Mouse (Mus musculus): Measurements from ENCODE around the gene Nab2.

Nab2 gene

GRCm38 (mm10) chr10:127668093-127669050, at the start of gene Nab2:
Gene Nab2 (minus strand): TSS chr10:127668568.
- DNase-seq (ENCODE audit: low spot score), result peak; percentile 91

GRCm38 (mm10) chr10:127712736-127713135, 44.4 kb upstream of the Nab2 start:
- no peak for DNase-seq (ENCODE audit: low spot score)

- DNase-seq (ENCODE audit: low spot score), result no peak
Observed at GRCm38 (mm10) chr10:127710331-127710730, 42.0 kb upstream of the Nab2 start.

GRCm38 (mm10) chr10:127708850-127709370, 40.5 kb upstream of the Nab2 start:
- DNase-seq (ENCODE audit: low spot score), result no peak

- peak; percentile 87 for DNase-seq (ENCODE audit: low spot score)
Observed at GRCm38 (mm10) chr10:127707721-127708120, 39.4 kb upstream of the Nab2 start.

DNA sequence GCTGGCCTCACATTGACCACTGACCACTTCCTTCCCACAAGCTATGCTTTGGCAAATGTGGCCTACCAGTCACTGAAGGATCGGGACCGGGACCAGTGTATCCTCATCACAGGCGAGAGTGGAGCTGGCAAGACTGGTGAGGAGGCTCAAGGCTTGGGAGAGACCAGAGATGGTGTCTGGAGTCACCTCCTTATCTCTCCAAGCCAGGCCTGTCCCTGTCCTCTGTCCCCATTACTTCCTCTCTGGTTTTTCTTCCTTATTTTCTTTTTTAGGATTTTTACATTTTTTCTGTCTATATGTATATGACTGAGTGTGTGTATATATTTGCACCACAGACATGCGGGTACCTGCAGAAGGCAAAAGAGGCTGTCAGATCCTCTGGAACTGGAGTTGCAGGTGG, 37.4 kb upstream of the Nab2 start:
- DNase-seq (ENCODE audit: low spot score), result no peak

- no peak for DNase-seq (ENCODE audit: low spot score)
Observed at GRCm38 (mm10) chr10:127704766-127705220, 36.4 kb upstream of the Nab2 start, which contains the start of gene Myo1a. Gene Myo1a (plus strand): TSS chr10:127705170.

DNA sequence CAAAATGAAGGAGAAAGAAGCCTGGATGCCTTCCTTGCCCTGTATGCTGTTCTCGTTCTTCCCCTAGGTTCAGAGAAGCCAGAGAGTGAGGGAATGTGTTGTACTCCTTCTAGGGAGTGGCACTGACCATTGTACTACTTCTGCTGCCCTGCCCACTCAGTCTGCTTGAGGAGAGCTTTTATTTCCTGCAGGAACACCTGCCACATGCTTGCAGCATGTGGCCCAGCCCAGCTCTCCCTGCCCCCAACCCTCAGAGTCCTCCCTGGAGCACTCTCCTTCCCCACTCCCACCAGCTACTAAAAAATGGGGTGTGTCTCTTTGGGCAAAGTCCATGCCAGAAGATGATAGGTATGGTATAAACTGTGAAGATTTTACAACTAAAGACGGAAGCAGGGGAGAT, 35.9 kb upstream of the Nab2 start:
- DNase-seq (ENCODE audit: low spot score), result no peak

DNA sequence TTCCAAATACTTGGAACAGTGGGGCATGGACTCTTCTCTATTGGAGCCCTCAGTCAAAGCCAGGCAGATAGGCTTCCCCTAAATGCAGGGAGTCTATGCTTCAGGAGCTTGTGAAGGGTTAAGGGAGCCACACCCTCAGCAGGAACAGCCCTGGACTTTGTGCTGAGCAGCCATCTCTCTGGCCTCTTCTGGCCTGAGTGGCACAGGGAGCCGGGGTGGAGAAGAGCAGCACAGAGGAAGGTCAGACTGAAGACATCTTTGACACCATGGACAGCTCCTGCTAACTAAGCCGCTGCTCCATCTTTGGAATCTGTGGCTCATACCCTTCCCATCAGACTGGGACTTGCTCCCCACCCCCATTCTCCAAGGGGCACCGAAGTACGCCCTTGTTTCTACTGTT, 34.9 kb upstream of the Nab2 start:
- DNase-seq (ENCODE audit: low spot score), result no peak

DNA sequence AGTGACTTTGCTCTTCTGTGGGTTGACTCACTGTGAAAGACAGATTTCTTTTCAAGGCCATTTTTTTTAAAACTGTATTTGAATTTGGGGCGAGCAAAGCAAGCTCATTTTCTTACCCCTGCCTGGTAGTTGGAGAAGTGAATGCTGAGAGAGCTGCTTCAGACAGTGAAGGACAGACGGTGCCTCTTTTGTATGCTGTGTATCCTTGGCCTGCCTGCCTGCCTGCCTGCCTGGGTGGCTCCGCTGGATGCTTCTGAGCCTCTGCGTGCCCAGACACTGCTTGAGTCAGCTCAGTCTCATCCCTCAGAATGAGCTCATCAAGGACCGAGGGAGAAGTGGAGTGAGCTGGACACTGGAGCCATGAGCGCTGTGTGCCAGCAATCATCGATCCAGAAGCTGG, 30.6 kb upstream of the Nab2 start:
- no peak for DNase-seq (ENCODE audit: low spot score)

- no peak for DNase-seq (ENCODE audit: low spot score)
Observed at GRCm38 (mm10) chr10:127695775-127696174, 27.4 kb upstream of the Nab2 start.

GRCm38 (mm10) chr10:127694636-127695035, 26.3 kb upstream of the Nab2 start:
- DNase-seq (ENCODE audit: low spot score), result no peak

DNA sequence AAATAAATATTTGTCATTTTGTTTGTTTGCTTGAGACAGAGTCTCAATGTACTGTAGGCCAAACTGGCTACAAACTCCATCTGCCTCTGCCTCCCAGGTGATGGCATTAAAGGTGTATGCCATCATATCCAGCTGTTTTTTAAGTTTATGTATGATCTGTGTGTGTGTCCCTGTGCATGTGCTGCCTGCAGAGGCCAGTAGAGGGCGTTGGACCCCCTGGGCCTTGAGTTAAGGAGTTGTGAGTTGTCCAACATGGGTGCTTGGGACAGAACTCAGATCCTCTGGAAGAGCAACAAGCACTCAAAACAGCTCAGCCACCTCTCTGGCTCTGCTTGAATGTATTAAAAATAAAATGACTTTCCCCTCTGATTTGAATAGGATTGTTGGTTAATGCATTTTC, 22.7 kb upstream of the Nab2 start:
- no peak for DNase-seq (ENCODE audit: low spot score)

GRCm38 (mm10) chr10:127682886-127683285, 14.5 kb upstream of the Nab2 start:
- DNase-seq (ENCODE audit: low spot score), result no peak

DNA sequence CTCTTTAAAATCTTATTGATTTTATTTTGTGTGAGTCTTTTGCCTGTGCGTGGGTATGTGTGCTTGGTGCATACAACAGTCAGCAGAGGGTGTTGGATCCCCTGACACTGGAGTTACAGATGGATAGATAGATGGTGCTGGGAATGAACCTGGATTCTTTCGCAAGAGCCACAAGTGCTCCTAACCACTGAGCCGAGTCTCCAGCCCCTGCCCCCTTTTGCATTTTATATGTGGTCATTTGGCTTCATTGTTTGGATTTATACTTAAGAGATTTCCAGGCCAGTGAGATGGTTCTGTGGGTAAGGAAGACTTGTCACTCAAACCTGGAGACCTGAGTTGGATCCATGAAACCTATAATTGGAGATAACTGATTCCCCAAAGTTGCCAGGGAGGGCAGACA, 11.5 kb upstream of the Nab2 start:
- DNase-seq (ENCODE audit: low spot score), result no peak

- DNase-seq (ENCODE audit: low spot score), result no peak
Observed at GRCm38 (mm10) chr10:127679208-127679607, 10.8 kb upstream of the Nab2 start.

- DNase-seq (ENCODE audit: low spot score), result peak; percentile 76
Observed at GRCm38 (mm10) chr10:127677591-127678336, 9.4 kb upstream of the Nab2 start.

DNA sequence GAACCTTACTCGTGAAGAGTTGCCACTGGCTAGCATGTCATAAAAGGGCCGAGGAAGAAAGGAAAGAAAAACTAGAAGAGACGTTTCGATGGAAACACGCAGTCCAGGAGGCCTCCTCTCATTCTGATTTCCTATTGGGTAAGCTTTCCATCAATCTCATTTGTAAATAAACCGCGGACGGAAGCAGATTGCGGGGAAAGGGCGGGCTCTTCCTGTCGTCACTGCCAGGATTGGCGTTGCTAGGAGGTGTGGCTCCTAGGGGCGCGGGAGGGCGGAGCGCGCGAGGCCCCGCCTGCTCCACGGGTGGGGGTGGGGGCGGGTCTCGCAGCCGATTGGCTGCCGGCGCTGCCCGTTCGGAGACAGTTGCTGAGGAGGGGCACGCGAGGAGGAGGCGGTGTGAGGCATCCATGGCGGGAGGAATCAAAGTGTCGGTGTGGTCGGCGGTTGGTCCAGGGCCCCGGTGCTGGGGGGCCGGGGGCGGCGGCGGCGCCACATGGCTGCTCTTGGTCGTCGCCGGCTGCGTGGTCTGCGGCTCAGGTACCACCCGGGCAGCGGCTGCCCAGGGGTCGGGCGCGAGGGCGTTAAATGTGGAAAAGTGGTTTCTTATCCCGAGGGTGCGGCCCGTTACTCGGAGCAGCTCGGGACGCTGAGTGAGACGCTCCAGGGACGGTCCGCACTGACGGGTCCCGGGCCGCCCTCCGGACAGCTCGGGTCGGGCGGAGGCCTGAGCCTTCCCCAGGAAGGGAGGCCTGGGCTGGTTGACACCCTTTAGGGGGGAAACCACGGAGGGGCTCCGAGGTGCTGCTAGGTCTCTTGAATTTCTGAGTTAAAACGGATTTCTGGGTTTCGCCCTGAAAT, 8.6 kb upstream of the Nab2 start:
- DNase-seq (ENCODE audit: low spot score), result peak; percentile 93

DNA sequence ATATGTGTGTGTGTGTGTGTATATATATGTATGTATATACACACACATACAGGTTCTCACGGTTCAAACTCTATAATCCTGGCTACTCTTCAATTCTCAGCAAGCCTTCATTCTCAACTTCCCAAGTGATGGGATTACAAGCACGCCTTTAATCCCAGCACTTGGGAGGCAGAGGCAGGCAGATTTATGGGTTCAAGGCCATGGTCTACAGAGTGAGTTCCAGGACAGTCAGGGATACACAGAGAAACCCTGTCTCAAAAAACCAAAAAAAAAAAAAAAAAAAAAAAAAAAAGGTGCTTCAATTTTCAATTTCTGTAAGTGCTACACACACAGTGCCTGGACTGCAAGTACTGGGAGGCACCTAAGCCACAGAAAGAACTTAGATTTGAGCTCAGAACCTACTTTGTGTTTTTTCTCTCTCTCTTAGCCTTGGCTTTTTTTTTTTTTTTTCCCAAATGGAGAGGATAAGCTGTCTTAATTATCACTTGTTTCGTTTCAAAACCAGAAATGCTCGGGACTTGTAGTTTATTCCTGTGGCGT, 7.6 kb upstream of the Nab2 start:
- no peak for DNase-seq (ENCODE audit: low spot score)

- peak; percentile 86 for DNase-seq (ENCODE audit: low spot score)
Observed at GRCm38 (mm10) chr10:127674794-127675522, 6.6 kb upstream of the Nab2 start.
